Mouse (Mus musculus) left cerebral cortex, adult 9 months (tissue): ENCODE measurements around the gene Trim43c.
"Not testable (repeated sequence)": the region's sequence is repeated elsewhere in the genome, so short reads cannot be mapped to it uniquely, and the experiment has no call there.

Source experiments
- DNase-seq, 2 experiments: peaks; one replicate each; pipeline ENCODE4 v3.0.0; 2022; ENCODE audit warnings: low spot score in 2 of 2

Gene Trim43c

DNA sequence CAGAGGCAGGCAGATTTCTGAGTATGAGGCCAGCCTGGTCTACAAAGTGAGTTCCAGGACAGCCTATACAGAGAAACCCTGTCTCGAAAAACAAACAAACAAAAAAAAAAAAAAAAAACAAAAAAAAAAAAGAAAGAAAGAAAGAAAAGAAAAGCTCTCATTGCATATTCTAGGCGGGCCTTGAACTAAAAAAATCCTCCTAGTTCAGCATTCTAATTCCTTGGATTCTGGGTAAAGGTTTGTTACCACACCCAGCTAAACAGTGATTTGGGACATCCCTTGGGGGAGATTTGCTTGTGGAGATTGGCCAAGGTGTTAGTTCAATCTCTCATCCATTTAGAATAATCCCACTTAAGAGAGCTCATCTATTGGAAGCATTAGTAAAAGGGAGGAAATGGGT, at the start of gene Trim43c:
Gene Trim43c (plus strand): TSS at position 301 of the 400 bp plus-strand sequence.
- not testable (repeated sequence) for DNase-seq

DNA sequence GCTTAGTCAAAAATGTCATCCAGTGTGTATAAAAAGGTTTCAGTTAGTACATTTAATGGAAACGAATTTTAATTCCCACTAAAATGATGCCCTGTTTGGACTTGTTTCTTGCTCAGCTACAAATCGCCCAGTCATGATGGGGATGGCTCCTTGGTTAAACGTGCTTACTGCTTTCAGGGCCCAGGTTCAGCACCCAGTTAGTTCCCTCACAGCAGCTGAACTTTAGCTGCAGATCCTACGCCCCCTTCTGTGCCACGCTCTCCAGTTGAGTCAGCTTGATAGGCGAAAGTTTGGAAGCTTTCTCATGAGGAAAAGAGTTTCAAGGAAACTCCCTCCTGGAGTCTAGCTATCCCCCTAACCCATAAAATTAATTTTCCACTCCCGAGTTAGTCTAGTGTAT, 14.1 kb downstream of the Trim43c start:
- DNase-seq: not testable (repeated sequence)

DNA sequence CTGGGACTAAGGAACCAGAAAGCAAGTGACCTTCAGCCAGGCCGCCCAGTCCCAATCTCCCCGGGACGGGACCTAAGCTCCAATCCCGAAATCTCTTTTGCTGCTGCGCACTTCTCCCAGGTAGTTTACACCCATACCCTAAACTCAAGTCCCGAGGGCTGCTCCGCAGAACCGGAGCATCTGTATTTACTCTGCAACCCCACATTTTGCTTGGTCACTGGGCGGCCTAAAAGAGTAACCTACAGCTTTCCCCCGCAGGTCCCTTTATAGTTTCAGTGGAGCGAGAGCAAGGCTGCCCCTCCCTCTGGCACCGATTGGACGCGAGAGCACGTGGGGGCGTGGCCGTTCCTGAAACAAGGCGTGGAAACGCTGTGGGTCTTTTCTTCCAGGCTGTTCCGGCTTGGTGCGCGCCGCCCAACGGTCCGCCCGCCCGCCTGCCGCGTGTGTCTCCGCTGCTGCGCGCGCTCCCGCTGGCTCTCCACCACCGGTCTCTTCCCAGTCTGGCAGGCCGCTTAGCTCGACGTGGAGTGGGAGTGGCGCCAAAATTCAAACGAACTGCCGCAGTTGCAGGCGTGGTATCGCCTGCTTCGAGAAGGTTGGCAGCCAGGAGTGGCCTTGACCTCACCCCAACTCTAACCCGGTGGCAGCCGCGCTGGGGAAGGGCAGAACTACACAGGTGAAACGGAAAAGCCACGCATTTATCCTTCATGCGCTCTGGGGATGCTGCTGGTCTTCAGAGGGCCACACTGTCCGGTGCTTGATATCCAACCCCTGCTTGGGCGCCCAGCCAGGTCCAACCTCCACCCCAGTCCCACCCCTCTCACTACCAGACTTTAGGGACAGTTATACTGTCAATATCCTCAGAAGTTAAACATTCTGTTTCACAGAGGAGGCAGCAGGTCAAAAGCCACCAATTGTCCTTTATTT, 19.9 kb downstream of the Trim43c start:
- peak; percentile 61 to 85 for DNase-seq
